Mouse (Mus musculus): ENCODE data around the gene Grhl1. TPM values are rescaled to one million over a fixed set of nuclear protein-coding genes. Genes with fewer than 3 reads are reported as not detected.

The Grhl1 gene
- 6.7 TPM for polyA plus RNA-seq (2017; shearing (Covaris generic))

DNA sequence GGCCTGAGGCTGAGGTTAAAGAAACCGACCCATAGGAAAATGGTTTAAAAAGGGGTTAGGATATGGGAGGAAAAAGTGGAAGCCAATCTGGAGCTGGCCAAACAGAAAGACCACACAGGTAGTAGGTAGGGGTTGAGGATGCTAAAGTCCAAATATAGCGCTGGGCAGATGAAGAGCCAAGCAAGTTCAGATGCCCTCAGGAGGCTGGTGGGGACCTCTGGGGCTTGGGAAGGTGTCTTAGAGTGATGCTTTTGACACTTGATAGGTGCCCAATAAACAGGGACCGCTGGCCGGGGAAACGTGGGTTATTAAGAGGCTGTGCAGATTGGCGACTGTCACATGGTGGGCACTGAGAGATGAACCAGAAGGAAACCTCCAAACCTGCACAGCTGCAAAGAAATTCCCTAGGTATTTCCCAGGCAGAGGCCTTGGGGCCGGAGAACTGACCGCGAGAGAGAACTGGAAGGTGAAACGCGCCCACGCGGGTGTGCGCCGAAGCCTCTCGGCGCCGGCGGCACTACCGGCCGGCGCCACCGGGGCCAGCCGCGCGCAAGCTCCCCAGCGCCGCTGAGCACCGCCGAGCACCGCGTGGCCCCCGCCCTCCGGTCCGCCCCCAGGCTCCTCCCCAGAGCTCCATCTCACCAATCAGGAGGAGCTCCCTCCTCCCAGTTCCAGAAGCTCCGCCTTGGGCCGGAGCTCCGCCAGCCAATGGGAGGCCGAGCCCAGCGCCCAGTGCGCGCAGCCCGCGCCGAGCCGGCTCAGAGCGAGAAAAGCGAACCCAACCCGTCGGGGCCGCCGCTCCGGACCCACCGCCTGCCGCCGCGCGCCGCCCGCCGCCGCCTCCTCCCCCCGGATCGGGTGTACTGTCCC lies at the start of gene Grhl1:
Gene Grhl1, plus strand, starts transcription at position 761 of the 870 bp plus-strand sequence.

DNA sequence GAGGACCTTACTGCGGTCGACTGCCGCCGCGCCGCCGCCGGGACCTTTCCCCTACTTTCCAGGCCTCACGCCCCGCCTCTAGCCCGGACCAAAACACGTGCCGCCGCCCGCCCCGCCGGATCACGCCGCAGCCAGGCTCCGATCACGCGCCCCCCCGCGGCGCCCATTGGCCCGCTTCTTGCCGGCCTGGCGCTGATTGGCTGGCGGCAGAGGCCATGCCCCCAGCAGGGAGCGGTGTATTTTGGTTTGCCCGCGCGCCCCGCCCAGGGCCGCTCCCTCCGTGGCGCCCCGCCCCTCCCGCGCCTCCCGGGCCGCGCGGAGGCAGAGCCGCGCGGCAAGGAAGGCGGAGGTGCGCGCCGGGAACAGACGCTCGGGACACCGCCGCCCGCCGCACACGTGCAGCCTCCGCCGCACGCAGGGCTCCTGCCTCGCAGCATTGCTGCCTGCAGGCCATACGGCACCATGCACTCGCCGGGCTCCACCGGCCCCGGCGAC lies 79.0 kb downstream of the Grhl1 start, which contains the start of gene Klf11:
Gene Klf11, plus strand, starts transcription at position 212 of the 495 bp plus-strand sequence.

Other genes starting within 250 kb of the Grhl1 start
- 69.5 TPM for gene Taf1b, start 73.9 kb upstream of the Grhl1 start, polyA plus RNA-seq (2017; shearing (Covaris generic))
- gene Klf11, start 79.0 kb downstream of the Grhl1 start, polyA plus RNA-seq (2017; shearing (Covaris generic)), result 7.7 TPM
- not detected for gene Cys1, start 109.5 kb downstream of the Grhl1 start, polyA plus RNA-seq (2017; shearing (Covaris generic))
- gene Rrm2, start 136.0 kb downstream of the Grhl1 start, polyA plus RNA-seq (2017; shearing (Covaris generic)), result 17.5 TPM